Mouse (Mus musculus): Measurements from ENCODE around the gene Ttc30a2.
"Not testable (repeated sequence)": the region's sequence is repeated elsewhere in the genome, so short reads cannot be mapped to it uniquely, and the experiment has no call there.

Ttc30a2 gene

GRCm38 (mm10) chr2:75980933-75981439 is 3.0 kb upstream of the Ttc30a2 start:
- DNase-seq (ENCODE audit: low spot score), result not testable (repeated sequence)

DNA sequence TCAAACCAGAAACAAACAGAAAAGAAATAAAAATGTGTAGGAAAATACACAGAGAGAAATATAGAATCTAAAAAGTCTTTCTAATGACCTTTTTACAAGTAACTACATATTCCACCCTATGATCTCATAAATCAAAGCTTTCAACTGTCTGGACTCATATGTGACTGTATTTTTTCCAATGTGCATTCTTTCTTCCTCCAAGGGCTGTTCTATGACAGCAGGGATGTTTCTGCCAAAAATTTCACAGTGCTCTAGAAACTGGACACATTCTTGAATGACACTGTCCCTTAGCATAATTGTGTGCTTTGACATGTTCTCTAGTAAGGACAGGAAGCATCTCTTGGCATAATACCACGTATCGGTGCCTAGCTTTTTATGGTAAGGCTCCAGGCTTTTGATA is 1.9 kb downstream of the Ttc30a2 start:
- DNase-seq (ENCODE audit: low spot score), result not testable (repeated sequence)

GRCm38 (mm10) chr2:75974131-75974530 is 3.8 kb downstream of the Ttc30a2 start:
- no peak for DNase-seq (ENCODE audit: low spot score)

DNA sequence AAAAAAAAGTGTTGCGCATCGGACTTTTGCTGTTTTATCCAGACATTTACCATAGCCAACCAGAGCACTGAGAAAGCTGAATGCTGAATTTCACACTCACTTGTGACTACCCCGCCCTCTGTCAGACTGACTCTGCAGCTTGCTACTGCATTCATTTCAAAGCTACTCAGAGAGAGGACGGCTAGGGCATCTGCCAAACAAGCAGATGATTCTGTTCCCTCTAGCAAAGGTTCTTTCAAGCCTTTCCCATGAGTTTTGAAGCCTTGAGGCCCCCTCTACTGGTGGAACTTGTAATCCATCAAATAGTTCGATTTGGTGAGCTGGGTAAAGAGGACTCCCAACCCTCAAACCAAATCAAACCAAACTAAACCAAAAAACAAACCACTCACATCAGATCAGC is 13.0 kb downstream of the Ttc30a2 start:
- DNase-seq (ENCODE audit: low spot score), result peak; percentile 72

GRCm38 (mm10) chr2:75964512-75964911 is 13.5 kb downstream of the Ttc30a2 start:
- DNase-seq (ENCODE audit: low spot score), result no peak

DNA sequence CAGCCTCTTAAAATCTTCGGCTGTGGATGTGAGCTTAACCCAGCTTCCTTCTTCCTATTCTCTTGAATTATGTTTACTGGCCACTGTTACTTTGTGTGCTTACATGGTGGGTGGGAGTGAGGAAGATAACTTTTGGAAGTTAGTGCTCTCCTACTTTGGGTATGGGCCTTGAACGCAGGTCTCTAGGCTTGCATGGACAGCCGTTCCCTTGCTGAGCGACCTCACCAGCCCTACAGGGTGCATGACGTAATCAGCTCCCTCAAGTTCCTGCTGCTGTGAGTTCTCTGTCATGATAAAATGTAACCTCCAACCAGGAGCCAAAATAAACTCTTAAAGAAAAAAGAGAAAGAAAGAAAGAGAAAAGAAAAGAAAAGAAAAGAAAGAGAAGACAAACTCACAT is 13.9 kb downstream of the Ttc30a2 start:
- no peak for DNase-seq (ENCODE audit: low spot score)

GRCm38 (mm10) chr2:75963211-75963840 is 14.6 kb downstream of the Ttc30a2 start:
- DNase-seq (ENCODE audit: low spot score), result no peak

DNA sequence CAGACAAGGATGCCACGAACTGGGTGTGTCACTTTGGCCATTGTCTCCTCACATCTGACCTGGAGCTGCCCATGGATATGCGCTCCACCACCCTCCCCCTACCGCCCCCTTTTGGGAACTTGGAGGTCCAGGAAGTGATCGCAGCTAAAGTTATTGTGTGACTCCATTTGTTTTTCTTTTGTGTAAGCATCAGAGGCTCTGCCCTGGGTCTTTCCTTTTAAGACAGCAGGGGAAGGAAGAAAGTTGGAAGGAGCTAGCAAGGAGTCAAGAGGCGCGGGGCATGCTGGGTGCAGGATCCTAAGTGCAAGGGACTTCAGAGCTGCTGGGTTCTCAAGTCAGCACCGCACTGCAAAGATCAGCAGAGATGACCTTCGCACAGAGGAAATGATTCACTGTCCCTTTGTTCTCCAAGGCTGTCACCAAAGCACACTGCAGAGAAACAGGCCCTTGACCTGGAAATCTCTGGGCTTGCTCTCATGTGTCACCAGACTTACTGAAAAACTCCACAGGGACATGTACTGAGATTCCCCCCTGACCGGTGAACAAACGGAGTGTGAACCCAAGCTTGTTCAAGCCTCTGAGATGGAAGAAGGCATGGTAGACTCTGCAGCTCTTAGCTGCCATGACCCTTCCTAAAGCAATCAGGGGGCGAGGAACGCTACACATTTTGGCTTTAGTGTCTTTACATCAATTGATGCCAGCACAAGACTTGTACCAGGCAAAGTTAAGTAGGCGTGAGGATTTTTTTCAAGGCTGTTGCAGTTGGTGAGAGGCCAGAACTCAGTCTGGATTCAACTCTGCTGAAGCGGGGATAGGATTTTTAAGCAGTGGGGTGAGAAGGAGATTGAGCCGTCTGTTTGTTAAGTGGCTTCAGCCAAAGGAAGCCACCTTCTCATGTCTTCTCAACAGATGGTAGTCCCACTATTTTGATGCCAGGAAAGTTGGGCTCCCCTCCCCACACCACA is 17.3 kb downstream of the Ttc30a2 start:
- no peak for DNase-seq (ENCODE audit: low spot score)

DNA sequence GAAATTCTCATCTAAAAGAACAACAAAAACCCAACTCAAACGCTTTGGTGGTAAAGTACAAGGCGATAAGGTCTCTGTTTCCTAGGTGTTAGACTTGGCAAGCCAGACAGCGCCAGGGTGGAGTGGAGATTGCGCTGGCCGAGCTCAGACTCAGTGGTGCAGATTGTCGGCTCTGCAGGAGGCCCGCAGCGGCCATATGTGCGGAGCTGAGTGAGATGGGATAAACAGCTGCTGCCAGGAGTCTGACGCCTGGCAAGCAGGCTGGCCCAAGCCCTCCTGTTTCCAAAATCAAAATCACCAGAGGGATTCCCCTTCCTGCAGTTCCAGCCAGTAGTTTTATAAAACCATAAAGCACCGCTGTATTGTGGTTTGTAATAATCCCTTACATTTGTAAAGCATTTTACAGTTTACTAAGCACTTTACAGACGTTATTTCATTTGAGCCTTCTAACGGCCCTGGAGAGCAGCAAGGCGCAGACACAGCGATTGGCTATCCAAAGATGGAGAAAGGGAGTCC is 18.1 kb downstream of the Ttc30a2 start:
- DNase-seq (ENCODE audit: low spot score), result no peak

GRCm38 (mm10) chr2:75959183-75959849 is 18.7 kb downstream of the Ttc30a2 start:
- no peak for DNase-seq (ENCODE audit: low spot score)

DNA sequence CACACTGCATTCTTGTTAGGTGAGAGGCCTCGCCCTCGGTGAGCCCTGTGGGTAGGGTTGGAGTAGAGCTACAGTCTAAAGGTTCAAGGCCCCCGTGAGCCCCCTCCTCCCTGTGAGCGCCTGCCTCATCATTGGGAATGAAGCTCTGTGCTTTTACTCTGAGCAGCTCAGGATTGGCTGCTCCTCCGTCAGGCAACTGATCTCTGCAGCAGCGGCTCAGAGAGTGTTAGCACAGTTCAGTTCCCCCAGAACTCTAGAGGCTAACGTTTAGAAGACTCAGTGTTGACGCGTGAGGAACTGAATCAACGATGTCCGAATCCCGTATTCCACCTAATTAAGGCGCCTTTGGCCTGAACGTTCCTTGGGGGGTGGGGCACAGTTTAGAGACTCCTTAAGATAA is 22.3 kb downstream of the Ttc30a2 start:
- DNase-seq (ENCODE audit: low spot score), result no peak

DNA sequence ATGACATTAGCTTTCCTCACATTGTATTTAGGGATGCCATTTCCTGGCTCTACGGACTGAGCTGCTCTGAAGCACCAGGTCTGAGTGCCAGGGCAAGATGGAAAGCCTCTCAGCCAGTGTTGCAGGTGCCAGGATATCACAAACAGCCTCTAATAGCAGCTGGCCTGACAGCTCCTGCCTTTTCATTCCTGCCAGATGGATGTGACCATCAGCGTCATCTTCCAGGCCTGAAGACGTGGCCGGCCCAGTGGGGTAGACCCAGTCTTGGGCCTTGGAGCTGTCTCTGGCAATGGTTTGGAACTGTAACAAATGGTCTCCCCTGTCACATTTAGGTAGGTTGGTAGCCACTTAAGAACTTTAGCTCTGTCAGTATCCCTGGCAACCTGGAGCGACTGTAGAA is 24.6 kb downstream of the Ttc30a2 start:
- no peak for DNase-seq (ENCODE audit: low spot score)

DNA sequence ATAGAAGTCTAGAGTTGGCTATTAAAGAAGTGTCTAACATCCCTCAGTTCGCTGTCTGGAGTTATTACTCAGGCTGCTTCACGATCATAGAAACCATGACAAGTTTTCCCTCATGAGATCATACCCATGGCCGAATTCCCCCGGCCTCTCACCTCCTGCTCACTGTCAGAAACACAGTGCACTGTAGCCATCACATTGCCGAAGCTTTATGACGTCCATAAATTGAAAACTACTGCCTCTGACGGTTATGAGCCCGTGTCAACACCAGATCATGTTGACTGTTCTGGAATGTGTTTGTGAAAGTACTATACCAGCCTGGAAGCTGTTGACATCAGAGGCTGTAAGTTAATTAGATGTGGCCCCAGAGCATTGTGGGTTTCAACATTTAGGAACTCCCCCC is 27.3 kb downstream of the Ttc30a2 start:
- no peak for DNase-seq (ENCODE audit: low spot score)

DNA sequence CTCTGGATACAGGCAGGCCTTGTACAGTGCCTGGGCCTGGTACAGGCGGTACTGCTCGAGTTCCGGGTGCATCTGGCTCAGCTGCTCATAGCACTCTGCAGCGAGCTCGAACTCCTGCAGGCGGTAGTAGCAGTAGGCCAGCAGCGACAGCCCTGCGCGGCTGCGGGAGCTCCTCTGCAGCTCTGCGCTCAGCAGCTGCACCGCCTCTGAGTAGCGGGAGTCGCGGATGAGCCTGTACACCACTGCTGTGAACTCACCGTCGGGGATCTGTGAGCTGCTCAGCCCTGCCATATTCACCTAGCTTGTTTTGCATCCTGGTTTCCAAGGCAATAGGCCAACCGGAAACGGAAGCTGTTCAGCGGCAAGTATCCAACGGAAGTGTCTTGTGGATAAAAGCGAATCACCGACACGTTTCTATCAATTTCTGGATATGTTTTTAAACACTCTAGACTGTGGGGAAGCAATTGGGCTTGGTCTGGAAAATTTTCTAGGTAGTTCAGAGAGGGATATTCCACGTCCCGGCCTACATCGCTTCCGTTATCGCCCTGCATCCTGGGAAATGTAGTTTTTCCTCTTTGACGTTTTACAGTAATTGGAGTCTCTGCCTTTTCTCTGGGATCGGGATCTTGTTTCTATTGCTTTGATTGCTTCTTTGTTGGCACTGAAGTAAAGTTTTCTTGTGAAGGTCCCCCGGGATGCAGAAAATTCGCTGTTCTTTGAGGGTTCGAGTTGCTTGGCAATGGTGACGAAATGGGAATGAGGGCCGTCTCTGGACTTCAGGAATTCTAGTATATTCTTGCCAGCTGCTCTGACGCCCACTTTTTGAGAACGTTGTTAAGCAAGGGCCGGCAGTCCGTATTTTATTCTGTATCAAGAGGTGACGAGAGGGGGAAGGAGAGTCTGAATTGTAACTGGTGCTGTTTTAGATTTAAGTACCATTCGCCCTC is 39.6 kb downstream of the Ttc30a2 start, which contains the start of gene Ttc30b:
Ttc30b (minus strand) TSS at position 469 of the 947 bp plus-strand sequence.
- DNase-seq (ENCODE audit: low spot score), result peak; percentile 63

- DNase-seq (ENCODE audit: low spot score), result not testable (repeated sequence)
Measured at GRCm38 (mm10) chr2:75937520-75938116, 40.4 kb downstream of the Ttc30a2 start.

DNA sequence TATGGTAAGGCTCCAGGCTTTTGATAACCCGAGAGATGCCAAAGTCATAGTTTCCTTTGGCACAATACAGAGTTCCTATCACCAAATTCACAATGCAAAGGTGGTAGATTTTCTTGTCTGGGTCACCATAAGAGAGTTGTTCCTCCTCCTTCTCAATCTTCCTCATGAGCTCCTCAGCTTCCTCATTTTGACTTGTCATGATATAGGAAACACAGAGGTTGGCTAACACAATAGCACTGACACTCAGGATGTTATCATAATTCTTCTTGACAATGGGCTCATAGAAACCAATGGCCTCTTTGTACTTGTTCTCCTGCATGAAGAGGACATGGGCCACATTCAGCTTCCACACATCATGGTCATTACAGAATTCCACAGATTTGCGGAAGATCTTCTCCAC is 41.3 kb downstream of the Ttc30a2 start:
- DNase-seq (ENCODE audit: low spot score), result not testable (repeated sequence)

DNA sequence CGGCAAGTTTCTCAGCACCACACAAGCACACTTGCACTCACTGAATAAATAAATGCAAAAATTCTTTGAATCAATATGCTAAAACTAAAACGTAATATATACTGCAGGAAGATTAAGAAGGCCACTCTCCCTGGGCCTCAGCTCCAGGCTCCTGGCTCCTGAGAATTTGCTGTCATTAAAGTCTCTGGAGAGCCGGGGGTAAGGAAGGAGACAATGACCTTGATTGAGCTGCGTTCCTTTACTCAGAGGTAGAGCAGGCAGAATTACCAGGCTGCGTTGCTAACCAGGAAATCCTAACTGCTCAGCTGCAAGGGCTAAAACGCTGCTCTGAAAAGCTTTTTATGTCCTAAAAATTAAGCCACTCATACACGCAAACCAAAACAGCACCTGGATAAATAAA is 44.4 kb downstream of the Ttc30a2 start:
- no peak for DNase-seq (ENCODE audit: low spot score)

- peak; percentile 19 for DNase-seq (ENCODE audit: low spot score)
Measured at GRCm38 (mm10) chr2:75930941-75931340, 47.0 kb downstream of the Ttc30a2 start.

- no peak for DNase-seq (ENCODE audit: low spot score)
Measured at GRCm38 (mm10) chr2:75929786-75930444, 48.1 kb downstream of the Ttc30a2 start.

DNA sequence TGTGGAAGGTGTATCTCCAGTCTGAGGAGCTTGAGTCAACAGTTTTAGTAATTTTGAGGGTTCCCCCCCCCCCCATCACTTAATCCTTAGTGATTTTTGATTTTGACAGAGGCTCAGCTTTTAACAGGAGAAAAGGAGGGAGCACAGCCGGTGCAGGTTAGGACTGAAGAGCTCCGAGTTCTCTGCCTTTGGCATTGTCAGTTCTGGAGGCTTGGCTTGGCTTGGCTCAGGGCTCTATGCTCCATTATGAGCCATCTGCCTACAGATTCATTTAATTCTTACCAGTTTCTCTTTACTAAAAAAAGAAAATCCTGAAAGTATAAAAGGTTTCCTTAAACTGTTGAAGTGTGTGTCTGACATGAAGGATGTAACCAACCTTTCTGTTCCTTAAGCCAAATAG is 48.8 kb downstream of the Ttc30a2 start:
- no peak for DNase-seq (ENCODE audit: low spot score)

Measured in left cerebral cortex, adult 11 months (tissue).